Mouse (Mus musculus) hematopoietic stem cell, adult 5-6 weeks (primary cell): ENCODE measurements around the gene Btn2a2. TPM values are rescaled to one million over a fixed set of nuclear protein-coding genes. Genes with fewer than 3 reads are reported as not detected.

Experiments
- ATAC-seq, 2 experiments: fragments of 125-278 bp in 1 of 2; replicated peaks in 1 of 2; 2 replicates each; pipeline ENCODE4 v1.8.0; 2016 to 2017; ENCODE audit warnings: inconsistent platforms in 2 of 2, mild to moderate bottlenecking in 2 of 2, moderate number of reproducible peaks in 2 of 2, low read depth in 1 of 2, moderate TSS enrichment in 1 of 2; ENCODE audit not compliant: low FRiP score in 2 of 2, poor library complexity in 2 of 2, severe bottlenecking in 2 of 2, insufficient read depth in 1 of 2, low TSS enrichment in 1 of 2
- total RNA-seq: library from RNA; stranded (forward); fragments of 172-1452, 232-1000 nt; gene quantifications from 2 replicates; pipeline ENCODE4 v1.2.3, GENCODE M21; 2017

The Btn2a2 gene
- total RNA-seq, 1 experiment from 2014 or later, result not detected

GRCm38 (mm10) chr13:23526312-23526711 is 37.7 kb upstream of the Btn2a2 start:
- peak in 1 of 2 experiments; percentile 51; a peak in 3 of 4 replicates for ATAC-seq

- ATAC-seq, result no peak
Observed at GRCm38 (mm10) chr13:23525901-23526300, 37.2 kb upstream of the Btn2a2 start.

GRCm38 (mm10) chr13:23524654-23525053 is 36.0 kb upstream of the Btn2a2 start:
- peak; percentile 55 to 57 for ATAC-seq

- no peak for ATAC-seq
Observed at GRCm38 (mm10) chr13:23523976-23524375, 35.3 kb upstream of the Btn2a2 start.

GRCm38 (mm10) chr13:23521703-23522102 is 33.0 kb upstream of the Btn2a2 start:
- ATAC-seq, result peak; percentile 12 to 35; a peak in 1 of 4 replicates

- ATAC-seq, result peak in 1 of 2 experiments; percentile 11; a peak in 2 of 4 replicates
Observed at GRCm38 (mm10) chr13:23519416-23519815, 30.8 kb upstream of the Btn2a2 start.

- peak; percentile 17 to 26; a peak in 1 of 4 replicates for ATAC-seq
Observed at GRCm38 (mm10) chr13:23518885-23519284, 30.2 kb upstream of the Btn2a2 start.

- ATAC-seq, result no peak
Observed at GRCm38 (mm10) chr13:23518295-23518603, 29.6 kb upstream of the Btn2a2 start.

GRCm38 (mm10) chr13:23517603-23518294 is 29.1 kb upstream of the Btn2a2 start:
- ATAC-seq, result peak; percentile 39 to 54

GRCm38 (mm10) chr13:23516822-23517602 is 28.4 kb upstream of the Btn2a2 start:
- peak; percentile 37 to 50; a peak in 2 of 4 replicates for ATAC-seq

GRCm38 (mm10) chr13:23515826-23516620 is 27.4 kb upstream of the Btn2a2 start:
- no peak for ATAC-seq

- no peak for ATAC-seq
Observed at GRCm38 (mm10) chr13:23515281-23515680, 26.6 kb upstream of the Btn2a2 start.

- no peak for ATAC-seq
Observed at GRCm38 (mm10) chr13:23513517-23513916, 24.9 kb upstream of the Btn2a2 start.

GRCm38 (mm10) chr13:23510127-23510526 is 21.5 kb upstream of the Btn2a2 start:
- no peak for ATAC-seq

GRCm38 (mm10) chr13:23506819-23507515 is 18.3 kb upstream of the Btn2a2 start:
- ATAC-seq, result no peak

GRCm38 (mm10) chr13:23506351-23506750 is 17.7 kb upstream of the Btn2a2 start:
- ATAC-seq, result peak in 1 of 2 experiments; percentile 21; a peak in 1 of 4 replicates

- ATAC-seq, result no peak
Observed at GRCm38 (mm10) chr13:23505662-23506345, 17.1 kb upstream of the Btn2a2 start.
